In the genomic region with DNA sequence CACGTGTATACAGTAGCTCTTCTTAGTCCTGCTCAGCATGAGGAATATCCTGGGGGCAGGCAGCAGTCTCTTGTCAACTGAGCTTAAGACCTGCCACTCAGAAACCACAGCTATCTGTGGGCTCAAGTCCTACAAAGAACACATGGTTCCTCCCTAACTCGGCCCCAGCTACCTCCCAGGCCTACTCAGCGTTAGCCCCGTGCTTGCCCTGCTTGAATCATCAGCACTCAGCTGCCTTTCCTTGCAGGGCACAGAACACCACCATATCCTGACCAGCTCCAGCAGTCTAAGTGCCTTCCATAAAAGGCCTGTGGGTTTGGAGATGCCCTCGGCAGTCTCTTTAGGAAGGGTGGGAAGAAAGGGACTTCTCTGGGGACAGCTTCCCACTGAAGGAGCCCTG, we compare ENCODE assay signal across 24 mouse cellular contexts.
"Had no signal": no experiment of that assay in that cellular context is flagged by ENCODE, and none has a peak within 500 bp of the region (broad histone marks: within the 10 kb centered on the region; RNA-seq: fewer than 3 reads in every experiment).

No protein-coding gene starts in this region.

- H3K9ac ChIP-seq: kidney, embryonic 15.5 days; limb, embryonic 13.5 days; liver, embryonic 12.5 days; liver, embryonic 15.5 days; midbrain, embryonic 15.5 days; neural tube, embryonic 13.5 days; stomach, embryonic 15.5 days had no signal

- H3K4me2 ChIP-seq: kidney, embryonic 15.5 days; limb, embryonic 13.5 days; liver, embryonic 12.5 days; liver, embryonic 15.5 days; midbrain, embryonic 11.5 days; midbrain, embryonic 15.5 days; neural tube, embryonic 13.5 days; stomach, embryonic 15.5 days had no signal

- H3K27me3 ChIP-seq: kidney, embryonic 15.5 days; limb, embryonic 13.5 days; liver, embryonic 12.5 days; liver, embryonic 15.5 days; megakaryocyte, embryonic 14.5 days; midbrain, embryonic 15.5 days; neural tube, embryonic 13.5 days; stomach, embryonic 15.5 days had no signal

- H3K27ac ChIP-seq: kidney, embryonic 15.5 days; left cerebral cortex, adult 2 months; limb, embryonic 13.5 days; liver, embryonic 12.5 days; liver, embryonic 15.5 days; midbrain, embryonic 15.5 days; neural tube, embryonic 13.5 days; stomach, embryonic 15.5 days had no signal

- H3K4me3 ChIP-seq: kidney, embryonic 15.5 days; left cerebral cortex, adult 2 months; limb, embryonic 13.5 days; liver, embryonic 12.5 days; liver, embryonic 15.5 days; megakaryocyte, embryonic 14.5 days; midbrain, embryonic 15.5 days; neural tube, embryonic 13.5 days; stomach, embryonic 15.5 days had no signal

- ATAC-seq: liver, embryonic 12.5 days; midbrain, embryonic 15.5 days had no signal

- H3K9me3 ChIP-seq: kidney, embryonic 15.5 days; limb, embryonic 13.5 days; liver, embryonic 12.5 days; liver, embryonic 15.5 days; midbrain, embryonic 15.5 days; neural tube, embryonic 13.5 days; stomach, embryonic 15.5 days had no signal

- H3K4me1 ChIP-seq: liver, embryonic 12.5 days; liver, embryonic 15.5 days; megakaryocyte, embryonic 14.5 days; midbrain, embryonic 15.5 days had no signal

- H3K36me3 ChIP-seq: liver, embryonic 15.5 days; midbrain, embryonic 15.5 days; neural tube, embryonic 13.5 days had no signal

- DNase-seq: kidney, adult 8-10 months; kidney, postnatal 10 days; kidney, postnatal 36 days; layer of hippocampus, postnatal 36 days; liver; lung, adult 2 months; lung, postnatal 10 days; lung, postnatal 36 days; retina, postnatal 1 day; right cerebral cortex, postnatal 25 days; spleen, adult 18-20 months; thymus, adult 2 months; thymus, postnatal 14 days; thymus, postnatal 4 days had no signal
